Mouse (Mus musculus) ES-Bruce4 (cell line): ENCODE results near the gene Gm48552.

ENCODE experiments used
- CTCF ChIP-seq: IDR thresholded peaks from one replicate; pipeline ENCODE4 v1.8.1; 2011; ENCODE audit warnings: low read depth, low read length
- EP300 ChIP-seq: IDR thresholded peaks from 2 replicates; pipeline ENCODE4 v1.6.1; 2011; ENCODE audit warnings: low read depth, low read length; ENCODE audit not compliant: insufficient read depth
- POLR2A ChIP-seq: IDR thresholded peaks from one replicate; pipeline ENCODE4 v1.8.1; 2011; ENCODE audit warnings: low read length; ENCODE audit not compliant: insufficient read depth

- TF ChIP-seq POLR2A (no peak), EP300 (no peak), CTCF (no peak)
These were observed 30.5 kb downstream of the Gm48552 start for GRCm38 (mm10) chr10:81419111-81419928.
